Mouse (Mus musculus): Measurements from ENCODE around the gene B230219D22Rik.

The B230219D22Rik gene

GRCm38 (mm10) chr13:55726598-55727119, 33.7 kb downstream of the B230219D22Rik start:
- no peak for DNase-seq (ENCODE audit: low spot score in 2 of 2)

GRCm38 (mm10) chr13:55727120-55727838, 34.4 kb downstream of the B230219D22Rik start, which contains the start of gene Pcbd2:
Gene Pcbd2 (plus strand): TSS chr13:55727368.
- peak; percentile 76 to 86 for DNase-seq (ENCODE audit: low spot score in 2 of 2)

- peak; percentile 59 to 61 for DNase-seq (ENCODE audit: low spot score in 2 of 2)
Observed at GRCm38 (mm10) chr13:55727839-55728238, 34.9 kb downstream of the B230219D22Rik start.

GRCm38 (mm10) chr13:55730716-55731115, 37.8 kb downstream of the B230219D22Rik start:
- no peak for DNase-seq (ENCODE audit: low spot score in 2 of 2)

- DNase-seq (ENCODE audit: low spot score in 2 of 2), result no peak
Observed at GRCm38 (mm10) chr13:55732121-55732520, 39.2 kb downstream of the B230219D22Rik start.

- DNase-seq (ENCODE audit: low spot score in 2 of 2), result peak; percentile 30 to 36
Observed at GRCm38 (mm10) chr13:55733628-55734502, 40.9 kb downstream of the B230219D22Rik start.

DNA sequence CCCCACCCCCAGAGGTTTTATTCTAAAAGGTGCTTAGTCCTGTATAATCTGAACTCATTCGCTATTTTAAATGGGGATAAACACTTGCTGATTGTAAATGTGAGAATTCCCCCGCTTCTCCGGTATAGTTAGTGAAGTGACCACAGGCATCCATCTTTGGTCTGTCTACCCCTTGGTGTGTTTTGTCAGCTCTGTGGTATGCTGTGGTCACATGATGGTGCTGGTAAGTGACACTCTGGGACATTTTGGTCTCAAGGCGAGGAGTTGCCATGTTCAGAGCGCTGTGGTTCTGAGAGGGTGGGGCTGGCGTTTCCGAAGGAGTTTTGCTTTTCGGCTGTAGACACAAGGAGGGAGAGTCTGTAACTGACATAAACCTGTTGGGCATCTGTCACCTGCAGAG, 45.0 kb downstream of the B230219D22Rik start:
- DNase-seq (ENCODE audit: low spot score in 2 of 2), result no peak

- DNase-seq (ENCODE audit: low spot score in 2 of 2), result no peak
Observed at GRCm38 (mm10) chr13:55742306-55742705, 49.4 kb downstream of the B230219D22Rik start.

Data from urinary bladder, postnatal 36 days (tissue).